Mouse (Mus musculus) adipocyte (in vitro differentiated cells): Measurements from ENCODE around the gene Lrrc23.

Experiments
- DNase-seq: peaks from one replicate; pipeline ENCODE4 v3.0.0-alpha.2; 2016; ENCODE audit warnings: low spot score

Lrrc23 gene

DNA sequence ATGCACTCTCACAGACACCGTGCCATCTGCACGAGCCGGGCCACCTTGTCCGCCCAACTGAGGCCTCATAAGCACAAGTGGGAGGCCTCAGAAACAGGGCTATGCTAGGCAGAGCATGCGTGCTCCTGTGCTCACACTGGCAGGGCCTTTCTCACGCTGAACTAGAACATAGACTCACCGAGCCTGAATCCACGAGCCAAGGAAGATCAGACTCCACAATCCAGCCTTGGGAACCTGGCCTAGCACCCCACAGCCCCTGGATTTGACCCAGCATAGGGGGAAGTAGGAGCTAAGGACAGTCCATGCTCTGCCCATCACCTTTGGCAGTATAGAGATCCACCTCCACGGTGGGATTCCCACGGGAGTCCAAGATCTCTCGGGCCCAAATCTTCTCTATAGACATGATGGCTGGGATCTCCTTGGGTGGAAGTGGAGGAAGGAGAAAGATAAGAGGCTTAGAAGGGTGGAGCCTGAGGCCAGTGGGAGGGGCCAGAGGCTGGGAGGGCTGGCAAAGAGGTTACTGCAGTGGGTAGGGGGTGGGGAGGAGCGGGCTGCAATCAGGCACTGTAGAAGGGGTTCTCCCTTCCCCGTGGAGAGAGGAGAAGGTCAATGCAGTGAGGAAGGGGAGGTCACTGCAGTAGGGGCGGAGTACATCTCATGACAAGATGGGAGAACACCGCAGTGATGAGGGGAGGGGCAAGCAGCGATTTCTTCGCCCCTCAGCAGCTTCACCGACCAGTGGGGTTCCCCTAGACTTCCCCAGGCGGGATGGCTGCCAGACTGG, 11.4 kb downstream of the Lrrc23 start:
- no peak for DNase-seq

DNA sequence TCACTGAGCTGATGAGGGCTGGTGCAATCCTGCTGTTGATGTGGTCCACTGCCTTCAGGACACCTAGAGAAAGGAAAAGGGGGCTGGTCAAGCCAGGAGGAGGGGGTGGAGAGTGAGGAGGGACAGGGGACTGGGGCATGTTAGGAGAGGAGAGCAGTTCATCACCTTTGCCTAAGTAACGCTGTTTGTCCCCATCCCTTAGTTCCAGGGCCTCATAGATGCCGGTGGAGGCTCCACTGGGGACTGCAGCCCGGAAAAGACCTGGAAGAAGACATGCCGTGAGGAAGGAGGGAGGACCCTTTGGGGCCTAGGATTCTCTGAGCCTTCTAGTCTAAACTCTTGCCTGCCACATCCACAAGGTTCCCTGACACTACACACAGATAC, 12.0 kb downstream of the Lrrc23 start:
- no peak for DNase-seq

DNA sequence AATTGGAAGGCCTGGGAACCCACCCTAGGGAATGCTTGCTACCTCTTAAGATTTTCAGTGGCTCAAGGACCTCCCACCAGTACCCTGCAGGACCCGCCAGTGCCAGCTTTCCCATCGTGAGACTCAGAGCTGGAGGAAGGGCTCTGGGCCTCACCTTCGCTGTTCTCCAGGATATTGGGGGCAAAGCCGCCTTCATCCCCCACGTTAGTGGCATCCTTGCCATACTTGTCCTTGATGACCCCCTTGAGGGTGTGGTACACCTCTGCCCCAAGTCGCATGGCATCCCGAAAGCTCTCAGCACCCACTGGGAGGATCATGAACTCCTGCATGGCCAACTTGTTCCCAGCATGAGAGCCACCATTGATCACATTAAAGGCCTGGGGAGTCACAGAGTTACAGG, 13.6 kb downstream of the Lrrc23 start:
- no peak for DNase-seq

DNA sequence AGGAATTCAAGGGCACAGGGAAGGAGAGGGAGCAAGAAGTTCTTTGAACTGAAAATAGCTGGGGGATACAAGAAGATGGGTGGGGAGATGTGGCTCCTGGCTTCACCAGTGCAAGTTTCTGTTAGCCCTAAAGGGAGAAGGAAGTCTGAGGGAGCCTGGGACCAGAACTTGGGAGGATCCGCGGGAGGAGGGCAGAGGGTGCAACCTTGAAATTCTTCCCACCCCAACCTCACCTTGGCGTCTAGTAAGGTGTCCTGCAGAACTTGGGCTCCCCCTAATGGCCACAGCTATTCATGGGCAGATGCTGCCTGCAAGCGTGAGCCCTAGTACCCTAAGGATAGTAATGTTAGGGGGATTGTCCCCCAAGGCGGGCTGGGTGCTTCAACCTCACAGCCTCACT, 20.3 kb downstream of the Lrrc23 start:
- peak; percentile 93 for DNase-seq

DNA sequence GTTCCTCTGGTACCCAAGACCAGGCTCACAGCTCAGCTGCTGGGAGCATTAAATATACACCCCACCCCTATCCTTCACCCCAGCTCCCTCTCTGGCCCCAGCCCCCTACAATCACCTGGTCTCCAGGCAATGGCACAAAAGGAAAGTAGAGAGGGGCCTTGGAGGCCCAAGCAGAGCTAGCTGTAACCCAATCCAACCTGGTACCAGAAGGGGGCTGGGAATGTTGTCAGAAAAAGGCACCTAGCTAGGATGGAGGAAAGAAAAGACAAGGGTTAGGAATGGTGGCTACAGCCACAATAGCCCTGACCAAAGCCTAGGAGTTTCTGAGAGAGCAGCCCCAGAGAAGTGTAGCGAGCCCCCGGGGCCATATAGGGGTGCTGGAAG, 20.7 kb downstream of the Lrrc23 start:
- DNase-seq = peak; percentile 53

DNA sequence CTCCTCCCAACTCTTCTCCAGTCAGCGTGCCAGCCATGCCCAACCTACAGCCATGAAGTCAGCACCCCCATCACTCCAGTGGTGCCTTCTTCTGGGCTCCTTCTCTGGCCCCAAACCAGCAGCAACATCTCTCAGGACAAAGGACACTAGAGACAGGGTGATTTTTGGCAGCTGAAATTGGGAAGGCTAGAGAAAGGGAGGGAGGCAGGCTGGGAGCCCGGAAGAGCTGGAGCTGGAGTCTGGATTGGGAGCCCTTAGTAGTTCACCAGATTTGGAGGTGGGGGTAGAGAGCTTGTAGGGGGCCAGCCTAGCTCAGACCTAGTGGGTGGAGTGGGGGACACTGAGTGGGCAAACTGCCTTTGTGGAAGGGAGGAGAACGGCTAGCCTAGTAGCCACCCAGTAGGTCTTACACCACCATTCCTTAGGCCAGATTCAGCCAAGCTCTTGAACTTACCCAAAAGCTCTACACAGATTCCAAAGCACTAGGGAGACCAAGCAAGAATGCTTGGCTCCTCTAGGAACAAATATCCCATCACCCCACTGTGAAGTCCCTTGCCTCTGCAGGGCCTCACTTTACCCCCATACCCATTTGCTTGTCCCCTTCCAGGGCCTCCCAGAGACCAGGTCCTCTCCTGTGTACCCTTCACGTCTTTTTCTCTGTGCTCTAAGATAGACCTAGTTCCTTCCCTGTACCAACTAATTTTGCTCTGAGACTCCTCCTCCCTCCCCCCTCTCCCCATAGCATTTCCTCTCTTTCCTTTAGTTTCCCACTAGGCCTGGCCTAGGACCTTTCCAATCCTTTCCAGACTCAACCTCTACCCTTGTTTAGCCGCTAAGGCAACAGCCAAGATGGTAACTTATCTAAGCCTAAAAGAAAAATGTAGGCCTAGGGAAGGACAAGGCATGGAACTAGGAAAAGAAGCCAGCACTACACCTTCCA, 21.3 kb downstream of the Lrrc23 start:
- DNase-seq = peak; percentile 97

DNA sequence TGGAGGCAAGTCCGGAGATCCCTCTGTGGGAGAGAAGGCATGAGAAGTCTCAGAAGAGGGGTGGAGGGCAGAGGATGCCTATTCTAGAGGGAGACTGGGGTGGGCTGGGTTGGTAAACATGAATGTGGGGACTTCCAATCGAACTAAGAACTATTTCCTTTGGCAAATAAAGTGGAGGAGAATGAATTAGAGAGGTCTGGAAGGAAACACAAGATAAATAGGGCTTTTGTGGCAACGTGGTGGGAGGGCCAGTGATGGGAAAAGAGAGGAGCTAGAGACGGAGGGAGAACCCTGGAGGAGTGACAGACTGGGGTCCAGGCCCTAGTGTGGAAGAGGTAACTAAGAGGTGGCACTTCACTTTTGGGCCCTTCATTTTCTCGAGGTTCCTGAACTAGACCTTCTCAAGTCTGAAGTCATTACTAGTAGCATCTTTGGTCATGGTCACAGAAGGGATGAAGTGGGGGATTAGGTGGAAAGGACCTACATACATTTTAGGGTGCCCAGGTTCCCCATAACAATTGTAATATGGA, 22.1 kb downstream of the Lrrc23 start:
- DNase-seq = no peak

DNA sequence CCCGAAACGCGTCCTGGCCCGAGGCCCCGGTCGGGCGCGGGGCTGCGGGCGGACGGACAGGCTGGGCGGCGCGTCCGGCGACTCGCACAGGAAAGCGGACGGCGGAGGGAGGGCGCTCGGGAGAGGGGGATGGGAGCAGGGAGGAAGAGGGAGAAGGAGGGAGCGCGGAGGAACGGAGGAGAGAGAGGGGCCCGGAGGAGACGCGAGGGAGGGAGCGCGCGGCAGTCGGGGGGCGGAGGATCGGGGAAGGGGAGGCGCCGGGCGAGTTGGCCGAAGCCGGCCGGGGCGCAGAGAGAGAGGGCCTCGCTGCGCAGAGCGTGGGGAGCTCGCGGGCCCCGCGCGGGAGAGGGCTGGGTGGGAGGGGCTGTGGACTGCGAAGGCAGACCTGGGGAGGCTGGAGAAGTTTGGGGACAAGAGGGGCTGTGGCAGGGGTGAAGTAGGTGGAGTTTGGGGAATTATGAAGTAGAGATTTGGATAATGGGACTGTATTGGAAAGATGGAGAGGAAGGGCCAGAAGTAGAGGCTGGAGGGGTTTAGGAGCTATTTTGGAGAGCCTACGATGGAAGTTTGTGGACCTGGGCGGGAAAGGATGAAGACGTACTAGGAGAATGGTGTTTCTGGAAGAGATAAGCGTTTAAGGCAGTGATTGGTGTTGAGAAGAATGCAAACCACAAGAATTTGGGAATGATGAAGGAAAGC, 22.7 kb downstream of the Lrrc23 start:
- peak; percentile 88 for DNase-seq

DNA sequence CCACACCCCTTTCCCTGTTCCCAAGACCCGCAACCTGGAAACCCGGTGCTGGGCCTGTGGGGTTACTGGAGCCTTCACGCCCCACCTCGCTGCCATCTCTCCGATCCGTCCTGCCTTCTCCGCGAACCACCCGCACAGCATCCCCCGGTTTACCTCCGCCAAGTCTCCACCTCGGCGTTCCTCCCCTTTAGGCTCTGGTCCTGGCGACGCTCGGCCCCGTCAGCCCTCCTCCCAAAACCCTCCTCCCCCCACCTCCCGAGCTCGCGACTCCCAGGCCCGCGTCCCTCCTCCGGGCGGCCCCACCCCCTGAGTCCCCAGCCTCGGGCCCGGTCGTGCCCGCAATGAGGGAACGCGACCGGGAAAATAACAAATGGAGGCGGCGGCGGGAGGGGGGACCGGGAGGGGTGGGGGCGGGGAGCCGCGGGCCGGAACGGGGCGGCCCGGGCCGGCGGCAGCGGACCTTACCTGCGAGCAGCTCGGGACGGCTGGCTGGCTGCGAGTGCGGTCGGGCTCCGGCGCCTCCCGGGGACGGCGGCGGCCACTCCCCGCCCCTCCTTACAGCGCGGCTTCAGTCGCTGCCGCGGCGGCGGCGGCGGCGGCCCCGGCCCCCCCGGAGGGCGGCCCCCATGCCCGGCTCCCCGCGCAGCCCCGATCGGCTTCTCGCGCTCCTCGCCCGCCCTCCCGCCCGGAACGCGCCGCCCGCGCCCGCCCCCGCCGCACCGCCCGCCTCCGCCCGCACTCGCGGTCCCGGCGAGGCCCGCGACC, 23.5 kb downstream of the Lrrc23 start, which contains the start of the genes Gm45234 and Atn1:
TSS of gene Gm45234 (minus strand) at position 191 of the 765 bp plus-strand sequence.
TSS of gene Atn1 (minus strand) at position 694 of the 765 bp plus-strand sequence.
- DNase-seq = peak; percentile 76

DNA sequence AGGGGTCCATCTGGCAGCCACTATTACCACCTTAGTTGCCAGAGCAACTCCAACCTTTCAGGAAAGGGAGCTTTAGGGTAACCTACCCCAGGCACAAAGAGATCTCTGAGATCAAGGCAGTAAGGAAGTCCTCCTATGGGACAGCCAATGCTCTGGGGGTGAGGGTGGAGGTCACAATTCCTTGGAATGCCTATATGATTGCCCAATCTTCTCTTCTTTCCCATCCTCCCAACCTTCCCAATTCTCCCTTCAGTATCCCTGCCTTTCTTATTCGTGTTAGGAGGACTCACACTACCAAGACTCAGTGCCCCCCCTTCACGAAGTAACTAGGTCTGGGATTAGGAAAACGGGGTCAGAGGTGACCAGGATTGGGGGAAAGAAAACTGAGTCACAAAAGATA, 24.2 kb downstream of the Lrrc23 start:
- peak; percentile 64 for DNase-seq

DNA sequence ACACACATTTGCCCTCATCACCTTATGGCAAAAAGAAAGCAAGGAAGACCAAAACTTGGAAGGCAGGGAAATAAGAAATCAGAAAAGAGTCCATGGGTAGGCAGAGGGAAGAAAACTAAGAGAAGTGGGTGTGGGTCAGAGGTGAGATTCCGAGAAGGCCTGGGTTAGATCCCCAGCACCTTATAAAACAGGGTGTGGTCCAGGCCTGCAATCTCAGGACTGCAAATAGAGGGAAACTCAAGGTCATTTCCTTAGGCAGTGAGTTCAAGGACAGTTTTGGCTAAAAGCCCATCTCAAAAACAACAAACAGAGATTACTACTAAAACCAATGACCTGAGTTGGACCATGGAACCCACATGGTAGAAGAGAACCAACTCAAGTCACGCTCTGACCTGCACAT, 25.7 kb downstream of the Lrrc23 start:
- no peak for DNase-seq

DNA sequence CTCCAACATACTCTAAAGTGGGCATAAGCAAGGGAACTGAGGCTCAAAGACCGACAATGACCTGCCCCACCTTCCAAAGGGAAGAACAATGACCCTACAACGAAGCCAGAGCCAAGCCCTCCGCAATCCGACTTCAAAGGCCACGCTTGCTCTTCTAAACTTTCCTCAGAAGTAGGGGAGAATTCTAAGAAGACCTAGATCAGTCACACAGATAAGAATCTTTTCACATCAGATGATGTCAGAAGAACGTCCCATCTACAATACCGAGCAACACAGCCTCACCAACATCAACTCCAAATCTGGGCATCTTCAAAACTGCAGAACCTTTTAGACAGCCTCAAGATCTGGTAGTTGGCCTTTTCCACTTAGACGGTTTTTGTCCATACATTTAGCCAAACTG, 29.1 kb downstream of the Lrrc23 start:
- DNase-seq = no peak

DNA sequence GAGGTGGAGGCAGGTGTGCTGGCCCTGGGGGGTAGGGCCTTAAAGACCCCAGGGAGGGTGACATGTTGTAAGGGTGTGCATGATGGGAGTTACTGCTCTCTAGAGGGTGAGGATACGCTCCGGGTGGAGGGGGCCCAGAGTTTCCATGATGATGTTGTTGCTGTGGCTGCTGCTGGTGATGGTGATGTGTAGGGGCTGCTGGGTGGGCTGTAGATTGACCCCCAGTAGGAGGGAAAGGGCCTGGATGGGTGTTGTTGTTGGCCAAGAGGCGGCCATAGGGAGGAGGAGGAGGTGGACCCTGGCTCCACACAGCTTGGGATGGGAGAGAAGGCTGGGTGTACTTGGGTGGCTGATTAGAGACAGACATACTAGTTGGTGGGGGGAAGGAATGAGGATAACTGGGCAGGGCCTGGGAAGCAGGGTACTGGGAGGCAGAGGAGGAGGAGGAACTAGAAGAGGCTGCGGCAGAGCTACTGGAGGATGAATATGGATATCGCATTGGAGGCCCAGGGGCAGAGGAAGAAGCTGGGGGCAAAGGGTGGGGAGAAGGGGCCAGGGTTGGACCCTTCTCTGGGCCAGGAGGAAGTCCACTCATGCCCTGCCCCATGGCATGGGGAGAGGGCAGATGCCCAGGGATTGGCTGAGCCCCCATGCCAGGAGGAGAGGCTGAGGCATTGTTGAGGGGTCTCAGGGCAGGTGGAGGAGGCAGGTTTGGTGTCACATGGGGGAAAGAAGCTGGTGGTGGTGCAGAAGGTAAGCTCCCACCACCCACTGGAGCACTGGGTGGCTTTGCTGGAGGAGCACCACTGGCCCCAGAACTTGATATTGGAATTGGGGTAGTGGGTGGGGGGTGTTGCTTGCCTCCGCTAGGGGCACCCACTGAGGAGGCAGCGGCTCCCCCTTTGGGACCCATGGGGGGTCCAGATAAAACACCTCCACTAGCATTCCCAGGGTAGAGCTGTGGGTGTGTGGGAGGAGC, 32.6 kb downstream of the Lrrc23 start:
- no peak for DNase-seq

DNA sequence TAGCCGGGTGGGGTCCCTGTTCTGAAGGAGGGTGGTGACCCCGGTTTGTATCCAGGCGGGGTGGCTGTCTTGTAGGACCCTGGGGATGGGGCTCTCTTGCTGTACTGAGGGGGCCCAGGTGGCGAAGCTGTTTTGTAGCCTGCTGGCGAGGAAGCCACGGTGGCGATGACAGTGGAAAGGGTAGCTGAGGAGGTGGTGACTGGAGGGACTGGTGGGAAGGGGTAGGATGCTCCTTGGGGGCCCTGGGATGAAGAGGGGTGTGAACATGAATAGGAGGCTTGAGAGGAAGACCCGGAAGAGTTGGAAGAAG, 33.3 kb downstream of the Lrrc23 start:
- DNase-seq = no peak

DNA sequence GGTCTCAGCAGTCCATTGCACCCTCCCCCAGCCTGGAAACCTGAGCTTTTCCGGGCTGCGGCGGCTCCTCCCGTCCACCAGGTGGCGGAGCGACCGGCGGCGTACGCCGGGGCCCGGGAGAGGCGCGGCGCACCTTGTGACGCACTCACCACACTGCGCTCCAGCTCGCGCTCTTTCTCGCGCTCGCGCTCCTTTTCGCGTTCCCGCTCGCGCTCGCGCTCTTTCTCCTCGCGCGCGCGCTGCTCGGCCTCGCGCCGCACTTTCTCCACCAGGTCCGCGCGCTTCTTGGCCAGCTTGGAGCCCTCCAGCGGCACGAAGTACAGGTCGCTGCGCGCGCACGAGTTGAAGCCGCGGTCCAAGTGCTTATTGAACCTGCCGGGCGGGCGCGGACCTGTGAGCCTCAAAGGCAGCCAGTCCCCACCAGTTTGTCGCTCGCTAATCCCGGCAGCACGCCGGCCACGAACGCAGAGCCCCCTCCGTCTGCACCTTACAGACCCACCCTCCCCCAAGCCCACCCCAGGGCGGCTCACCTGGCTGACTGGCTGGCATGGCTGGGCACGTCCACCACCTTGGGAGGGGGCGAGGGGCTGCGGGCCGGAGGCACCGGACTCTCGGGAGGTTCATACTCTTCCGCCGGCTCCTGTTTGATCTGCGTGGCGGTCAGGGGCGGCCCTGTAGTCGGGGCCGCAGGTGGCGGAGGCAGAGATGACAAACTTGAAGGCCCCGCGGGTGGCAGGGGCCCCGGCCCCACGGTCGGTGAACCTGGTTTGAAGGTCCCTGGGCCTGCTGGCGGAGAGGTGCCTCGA, 33.8 kb downstream of the Lrrc23 start:
- no peak for DNase-seq

DNA sequence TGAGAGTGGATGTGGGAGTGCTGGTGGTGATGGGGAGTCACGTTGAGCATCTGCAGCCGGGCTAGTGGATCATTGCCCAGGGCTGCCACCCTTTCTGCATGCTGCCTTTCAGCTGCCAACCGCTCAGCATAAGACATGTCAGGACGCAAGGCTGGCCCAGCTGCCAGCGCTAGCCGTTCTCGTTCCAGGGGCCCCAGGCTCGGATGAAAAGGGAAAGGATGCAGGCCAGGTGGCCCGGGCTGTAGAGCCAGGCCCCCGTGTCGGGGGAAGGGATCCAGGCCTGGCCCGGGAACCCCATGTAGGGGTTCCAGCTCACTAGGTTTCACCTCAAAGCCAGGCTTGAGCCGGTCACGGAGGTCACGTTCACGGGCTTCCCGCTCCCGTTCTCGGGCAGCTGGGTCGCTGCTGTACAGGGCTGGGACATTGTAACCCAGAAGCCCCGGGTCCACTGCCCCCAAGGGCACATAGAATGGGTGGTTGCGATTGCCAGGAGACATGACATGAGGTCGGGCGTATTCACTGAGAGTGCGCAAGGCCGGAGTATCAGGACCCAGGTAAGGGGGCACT, 34.7 kb downstream of the Lrrc23 start:
- no peak for DNase-seq

DNA sequence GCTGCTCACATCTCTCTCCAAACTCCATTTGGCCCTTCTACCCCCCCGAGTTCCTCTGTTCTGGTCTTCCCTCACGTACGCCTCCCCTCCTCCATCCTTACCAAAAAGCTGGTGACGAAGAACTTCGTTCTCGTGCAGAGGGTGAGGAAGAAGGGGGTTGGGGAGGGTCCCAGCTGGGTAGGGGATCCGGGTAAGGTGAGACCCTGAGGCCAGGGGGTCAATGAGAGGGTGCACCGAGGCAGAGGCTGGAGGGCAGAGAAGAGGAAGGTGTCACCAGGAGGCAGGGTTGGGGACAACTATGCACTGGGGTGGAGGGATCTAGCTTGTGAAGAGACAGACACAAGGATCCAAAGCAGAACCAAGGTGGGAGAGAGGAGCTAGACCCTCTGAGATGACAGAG, 35.9 kb downstream of the Lrrc23 start:
- DNase-seq = no peak

DNA sequence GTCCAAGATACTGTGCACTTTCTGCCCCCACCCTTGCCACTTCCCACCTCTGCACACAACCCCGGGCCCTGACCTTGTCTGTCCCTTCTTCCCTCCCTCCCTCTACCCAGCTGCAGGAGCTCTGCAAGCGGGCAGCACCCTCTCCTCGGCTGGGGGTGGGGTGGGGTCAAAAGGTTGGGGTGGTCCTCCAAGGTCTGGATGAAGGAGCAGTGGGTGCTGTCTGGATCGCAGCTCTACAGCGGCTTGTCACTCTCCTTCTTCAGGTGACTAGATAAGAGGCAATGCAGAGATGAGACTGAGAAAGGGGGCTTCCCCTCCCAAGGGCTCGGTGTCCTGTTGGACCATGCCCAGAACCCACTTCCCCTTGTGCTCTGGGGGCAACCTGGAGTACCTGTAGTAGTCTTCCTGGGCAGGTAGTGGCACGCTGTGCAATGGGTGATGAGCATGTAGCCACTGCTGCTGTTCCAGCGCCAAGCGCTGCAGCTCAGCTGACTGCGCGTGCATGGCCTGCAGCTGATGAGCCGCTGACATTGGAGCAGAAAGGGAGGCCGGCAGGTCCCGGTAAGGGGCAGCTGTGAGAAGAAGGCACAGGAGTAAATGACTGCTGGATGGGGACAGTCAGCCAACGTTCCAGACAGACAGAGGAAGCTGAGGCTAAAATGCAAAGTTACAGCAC, 36.5 kb downstream of the Lrrc23 start:
- DNase-seq = no peak

DNA sequence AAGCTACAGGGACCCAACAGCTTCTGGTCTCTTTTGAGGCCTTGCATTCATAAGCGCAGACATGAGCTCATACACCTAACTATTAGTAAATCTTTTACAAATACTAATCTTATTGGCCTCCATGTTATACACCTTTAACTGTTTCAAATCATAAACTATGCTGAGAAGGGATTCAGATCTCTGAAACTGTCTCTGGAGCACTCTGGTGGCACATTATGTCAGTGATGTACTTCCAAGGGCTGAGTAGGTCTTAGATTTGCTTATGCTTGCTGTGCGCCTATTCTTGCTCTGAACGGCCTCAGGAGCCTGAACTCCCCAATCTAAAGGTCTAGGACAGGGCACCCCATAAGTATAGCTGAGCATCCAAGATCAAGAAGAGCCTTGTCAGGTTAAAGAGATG, 37.7 kb downstream of the Lrrc23 start:
- no peak for DNase-seq
